Mouse (Mus musculus) MEL (cell line): ENCODE results near the gene Akr1a1. TPM values are rescaled to one million over a fixed set of nuclear protein-coding genes. Genes with fewer than 3 reads are reported as not detected.

Source experiments
- DNase-seq: peaks from one replicate; pipeline ENCODE4 v3.0.0; 2011; ENCODE audit warnings: low read depth, low spot score
- H3K27ac ChIP-seq: 2 replicates; pipeline ENCODE4 v1.5.1; 2012; ENCODE audit warnings: low read depth, mild to moderate bottlenecking, control low read depth, low read length, moderate library complexity; ENCODE audit not compliant: control insufficient read depth
- H3K27me3 ChIP-seq, 2 experiments: fragments of 150-350 bp in 1 of 2; sonication (generic) in 1 of 2; 2 replicates each; pipeline ENCODE4 v1.6.1; 2012; ENCODE audit warnings: low read length in 2 of 2, mild to moderate bottlenecking in 2 of 2, improper control_type of control experiment in 1 of 2, moderate library complexity in 1 of 2; ENCODE audit not compliant: insufficient read depth in 2 of 2, control insufficient read depth in 1 of 2
- H3K36me3 ChIP-seq, 2 experiments: 2 replicates each; pipeline ENCODE4 v1.6.1; 2012 to 2014; ENCODE audit warnings: low read length in 2 of 2, improper control_type of control experiment in 1 of 2, inconsistent platforms in 1 of 2, mild to moderate bottlenecking in 1 of 2; ENCODE audit not compliant: insufficient read depth in 2 of 2, control insufficient read depth in 1 of 2
- H3K4me1 ChIP-seq, 2 experiments: fragments of 150-350 bp in 1 of 2; sonication (generic) in 1 of 2; 2 replicates each; pipeline ENCODE4 v1.6.1; 2012; ENCODE audit warnings: low read length in 2 of 2, improper control_type of control experiment in 1 of 2, mild to moderate bottlenecking in 1 of 2; ENCODE audit not compliant: insufficient read depth in 2 of 2, control insufficient read depth in 1 of 2
- H3K4me3 ChIP-seq, 2 experiments: fragments of 150-350 bp in 1 of 2; sonication (generic) in 1 of 2; 2 replicates each; pipeline ENCODE4 v1.5.1; 2012; ENCODE audit warnings: low read depth in 2 of 2, low read length in 2 of 2, mild to moderate bottlenecking in 2 of 2, moderate library complexity in 2 of 2, control low read depth in 1 of 2, improper control_type of control experiment in 1 of 2; ENCODE audit not compliant: control insufficient read depth in 1 of 2, insufficient read depth in 1 of 2
- H3K79me2 ChIP-seq: 2 replicates; pipeline ENCODE4 v1.6.1; 2012; ENCODE audit warnings: mild to moderate bottlenecking, low read length, moderate library complexity; ENCODE audit not compliant: control insufficient read depth, poor library complexity, insufficient read depth
- H3K9ac ChIP-seq: 2 replicates; pipeline ENCODE4 v1.6.1; 2012; ENCODE audit warnings: low read depth, mild to moderate bottlenecking, control low read depth, low read length, moderate library complexity; ENCODE audit not compliant: control insufficient read depth, poor library complexity, severe bottlenecking
- H3K9me3 ChIP-seq: fragments of 150-350 bp; sonication (generic); replicated peaks from 2 replicates; pipeline ENCODE4 v1.6.1; 2012; ENCODE audit warnings: mild to moderate bottlenecking, low read length, improper control_type of control experiment, moderate library complexity; ENCODE audit not compliant: insufficient read depth
- BHLHE40 ChIP-seq: IDR thresholded peaks from 2 replicates; pipeline ENCODE4 v1.6.1; 2012; ENCODE audit warnings: low read depth, mild to moderate bottlenecking, inconsistent platforms, low read length, improper control_type of control experiment, borderline replicate concordance
- CHD1 ChIP-seq: IDR thresholded peaks from 2 replicates; pipeline ENCODE4 v1.6.1; 2012; ENCODE audit warnings: low read depth, mild to moderate bottlenecking, inconsistent platforms, low read length, improper control_type of control experiment
- CTCF ChIP-seq, 3 experiments: IDR thresholded peaks in 2 of 3; conservative IDR thresholded peaks in 1 of 3; 2 replicates each; pipeline ENCODE4 v1.5.1; 2011 to 2012; ENCODE audit warnings: low read length in 3 of 3, low read depth in 2 of 3, mild to moderate bottlenecking in 2 of 3, improper control_type of control experiment in 1 of 3, inconsistent platforms in 1 of 3, mixed read lengths in 1 of 3, moderate library complexity in 1 of 3; ENCODE audit not compliant: control insufficient read depth in 1 of 3, insufficient read depth in 1 of 3, poor library complexity in 1 of 3, severe bottlenecking in 1 of 3
- E2F4 ChIP-seq: IDR thresholded peaks from 2 replicates; pipeline ENCODE4 v1.6.1; 2011; ENCODE audit warnings: low read depth, low read length, improper control_type of control experiment, borderline replicate concordance
- ELF1 ChIP-seq: IDR thresholded peaks from 2 replicates; pipeline ENCODE4 v1.6.1; 2014; ENCODE audit warnings: low read depth, mild to moderate bottlenecking, inconsistent platforms, low read length, improper control_type of control experiment, moderate library complexity
- GATA1 ChIP-seq: IDR thresholded peaks from 2 replicates; pipeline ENCODE4 v1.6.1; 2011; ENCODE audit warnings: low read depth, low read length, improper control_type of control experiment
- HCFC1 ChIP-seq: IDR thresholded peaks from 2 replicates; pipeline ENCODE4 v1.6.1; 2012; ENCODE audit warnings: low read depth, mild to moderate bottlenecking, inconsistent platforms, low read length, improper control_type of control experiment, moderate library complexity
- JUND ChIP-seq: IDR thresholded peaks from 2 replicates; pipeline ENCODE4 v1.6.1; 2011; ENCODE audit warnings: low read depth, mild to moderate bottlenecking, improper control_type of control experiment, low read length
- KAT2A ChIP-seq: conservative IDR thresholded peaks from 2 replicates; pipeline ENCODE4 v1.6.1; 2012; ENCODE audit warnings: low read depth, low read length, improper control_type of control experiment, inconsistent platforms
- MAFK ChIP-seq: IDR thresholded peaks from 2 replicates; pipeline ENCODE4 v1.6.1; 2011; ENCODE audit warnings: low read depth, mild to moderate bottlenecking, low read length, improper control_type of control experiment, borderline replicate concordance
- MAX ChIP-seq: IDR thresholded peaks from 2 replicates; pipeline ENCODE4 v1.6.1; 2011; ENCODE audit warnings: low read length, improper control_type of control experiment
- MAZ ChIP-seq: IDR thresholded peaks from 2 replicates; pipeline ENCODE4 v1.6.1; 2012; ENCODE audit warnings: low read depth, mild to moderate bottlenecking, inconsistent platforms, low read length, improper control_type of control experiment
- MXI1 ChIP-seq: IDR thresholded peaks from 2 replicates; pipeline ENCODE4 v1.6.1; 2011; ENCODE audit warnings: mild to moderate bottlenecking, low read depth, low read length, improper control_type of control experiment
- MYC ChIP-seq: IDR thresholded peaks from 2 replicates; pipeline ENCODE4 v1.6.1; 2011; ENCODE audit warnings: low read depth, mild to moderate bottlenecking, low read length, improper control_type of control experiment, moderate library complexity
- NELFE ChIP-seq: IDR thresholded peaks from 2 replicates; pipeline ENCODE4 v1.6.1; 2011; ENCODE audit warnings: low read depth, low read length, improper control_type of control experiment
- NRF1 ChIP-seq: IDR thresholded peaks from 2 replicates; pipeline ENCODE4 v1.6.1; 2014; ENCODE audit warnings: low read depth, mild to moderate bottlenecking, inconsistent platforms, low read length, improper control_type of control experiment, moderate library complexity; ENCODE audit not compliant: poor library complexity, insufficient read depth, severe bottlenecking
- POLR2A ChIP-seq, 2 experiments: IDR thresholded peaks; 2 replicates each; pipeline ENCODE4 v1.6.1; 2011 to 2012; ENCODE audit warnings: low read length in 2 of 2, mild to moderate bottlenecking in 2 of 2, control low read depth in 1 of 2, improper control_type of control experiment in 1 of 2, low read depth in 1 of 2, moderate library complexity in 1 of 2; ENCODE audit not compliant: control insufficient read depth in 1 of 2, insufficient read depth in 1 of 2, poor library complexity in 1 of 2
- POLR2AphosphoS2 ChIP-seq: IDR thresholded peaks from 2 replicates; pipeline ENCODE4 v1.6.1; 2011; ENCODE audit warnings: low read length, improper control_type of control experiment
- SIN3A ChIP-seq: IDR thresholded peaks from 2 replicates; pipeline ENCODE4 v1.6.1; 2012; ENCODE audit warnings: low read length, improper control_type of control experiment, inconsistent platforms
- SMC3 ChIP-seq: IDR thresholded peaks from 2 replicates; pipeline ENCODE4 v1.6.1; 2011; ENCODE audit warnings: low read depth, low read length, improper control_type of control experiment
- TAL1 ChIP-seq: IDR thresholded peaks from 2 replicates; pipeline ENCODE4 v1.6.1; 2012; ENCODE audit warnings: mild to moderate bottlenecking, inconsistent platforms, low read length, moderate library complexity, mixed read lengths
- TBP ChIP-seq: IDR thresholded peaks from 2 replicates; pipeline ENCODE4 v1.8.0; 2011; ENCODE audit warnings: low read depth, low read length, improper control_type of control experiment
- TCF12 ChIP-seq: IDR thresholded peaks from 2 replicates; pipeline ENCODE4 v1.6.1; 2014; ENCODE audit warnings: low read depth, mild to moderate bottlenecking, inconsistent platforms, low read length, improper control_type of control experiment, moderate library complexity
- ZC3H11A ChIP-seq: IDR thresholded peaks from 2 replicates; pipeline ENCODE4 v1.6.1; 2012; ENCODE audit warnings: low read depth, mild to moderate bottlenecking, inconsistent platforms, low read length, improper control_type of control experiment
- ZMIZ1 ChIP-seq: IDR thresholded peaks from 2 replicates; pipeline ENCODE4 v1.6.1; 2012; ENCODE audit warnings: low read depth, mild to moderate bottlenecking, inconsistent platforms, low read length, improper control_type of control experiment, moderate library complexity
- ZNF384 ChIP-seq: IDR thresholded peaks from 2 replicates; pipeline ENCODE4 v1.6.1; 2012; ENCODE audit warnings: low read depth, mild to moderate bottlenecking, inconsistent platforms, low read length, improper control_type of control experiment
- polyA plus RNA-seq, 2 experiments: library from polyadenylated mRNA; stranded (reverse) in 1 of 2; unstranded in 1 of 2; fragments of >175 nt in 1 of 2; fragments of >200 nt in 1 of 2; gene quantifications; 2 replicates each; pipeline versions ENCODE4 v1.2.1 to v1.2.4; 2012; ENCODE audit warnings: low replicate concordance in 2 of 2, low read depth in 1 of 2; ENCODE audit not compliant: insufficient read length in 2 of 2, insufficient read depth in 1 of 2, missing spikeins in 1 of 2
- total RNA-seq: library from RNA; depleted of rRNA; stranded (reverse); fragments of 300-350 nt; gene quantifications from 2 replicates; pipeline ENCODE4 v1.2.3, GENCODE M21; 2012

Gene Akr1a1
- total and polyA plus RNA-seq, 3 experiments = 258 to 358 TPM; not detected in 1

DNA sequence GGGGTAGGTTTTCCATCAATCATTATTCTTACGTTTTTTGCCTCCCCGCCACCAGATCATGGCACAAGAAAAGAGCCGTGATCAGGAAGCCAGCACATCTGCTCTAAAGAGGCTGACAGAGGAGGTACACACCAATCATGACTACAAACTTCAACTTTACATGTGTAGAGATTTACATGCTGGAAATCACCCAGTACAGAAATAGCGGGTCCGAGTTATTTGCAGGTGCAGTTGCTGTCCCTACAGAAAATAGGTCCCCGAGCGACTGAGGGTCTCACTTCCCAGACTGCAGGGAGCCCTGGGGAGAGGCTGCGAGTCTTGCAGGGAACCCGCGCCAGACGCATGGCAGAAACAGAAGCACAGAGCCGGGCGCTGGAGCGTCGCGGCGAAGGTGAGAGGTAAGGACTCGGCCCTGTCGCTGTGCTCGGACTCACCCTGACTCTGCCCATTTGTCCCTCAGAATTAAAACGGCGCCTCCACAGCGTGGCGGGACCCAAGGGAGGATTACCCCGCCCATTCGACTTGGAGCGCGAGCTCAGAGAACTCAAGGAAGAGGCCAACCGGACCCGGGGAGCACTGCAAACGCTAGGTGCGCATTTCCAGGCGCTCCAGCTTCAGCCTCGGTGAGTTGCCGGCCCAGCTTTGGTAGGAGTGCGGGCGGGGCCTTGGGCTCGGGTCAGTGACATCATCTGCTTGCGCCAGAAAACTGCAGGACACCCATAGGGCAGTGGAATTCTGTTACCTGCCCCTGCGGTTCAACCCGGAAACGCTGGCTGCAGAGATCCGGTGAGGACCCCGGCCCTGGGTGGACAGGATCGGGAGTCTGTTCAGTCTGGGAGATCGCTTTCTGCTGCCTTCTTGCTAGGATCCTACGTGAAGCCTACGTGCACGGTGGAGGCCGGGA, 54.2 kb downstream of the Akr1a1 start:
- H3K4me1 ChIP-seq = peaks cover 5 to 9% of the 10 kb centered on the region in 2 experiments; a peak in 2 of 4 replicates
- peaks cover 6% of the 10 kb centered on the region; the same call in 1 of the 2 replicates for H3K79me2 ChIP-seq
- peak overlapping the region; percentile 88 to 98 for H3K4me3 ChIP-seq
- H3K9ac ChIP-seq = peak overlapping the region; percentile 78
- peak; percentile 95 for DNase-seq
- peak; percentile 84 for TF ChIP-seq NELFE
- TF ChIP-seq E2F4 = no peak
- TF ChIP-seq BHLHE40 = no peak
- peak; percentile 60; the same call in 1 of the 2 replicates for TF ChIP-seq TCF12
- TF ChIP-seq TBP = peak; percentile 58
- no peak for TF ChIP-seq ZC3H11A
- TF ChIP-seq ZMIZ1 = peak; percentile 70; the same call in 1 of the 2 replicates
- TF ChIP-seq MXI1 = peak; percentile 81
- peak; percentile 45; the same call in 1 of the 2 replicates for TF ChIP-seq NRF1
- TF ChIP-seq HCFC1 = peak; percentile 91
- no peak for TF ChIP-seq JUND
- TF ChIP-seq MAZ = peak; percentile 94; the same call in 1 of the 2 replicates
- peak; percentile 59 to 92; a peak in 3 of 4 replicates for TF ChIP-seq POLR2A (IDR thresholded peaks at IDR 0.05; ENCODE audit: control insufficient read depth in 1 of 2, insufficient read depth in 1 of 2, low read depth in 1 of 2, low read length in 2 of 2, poor library complexity in 1 of 2)
- TF ChIP-seq KAT2A = no peak; the same call in 1 of the 2 replicates
- TF ChIP-seq ZNF384 = no peak
- TF ChIP-seq ELF1 = peak; percentile 93
- 0 out of 2 replicates have a peak, but pooled peaks have one; percentile 68 for TF ChIP-seq MYC
- TF ChIP-seq SMC3 = 0 out of 2 replicates have a peak, but pooled peaks have one; percentile 23
- peak; percentile 66; the same call in 1 of the 2 replicates for TF ChIP-seq POLR2AphosphoS2
- peak; percentile 95 for TF ChIP-seq SIN3A
- TF ChIP-seq CTCF (IDR thresholded peaks at IDR 0.05 in 2 of 3, conservative IDR thresholded peaks at IDR 0.05 in 1 of 3; ENCODE audit: control insufficient read depth in 1 of 3, insufficient read depth in 1 of 3, low read depth in 2 of 3, low read length in 3 of 3, poor library complexity in 1 of 3, severe bottlenecking in 1 of 3) = peak in 1 of 3 experiments; percentile 3; a peak in 1 of 6 replicates
- no peak for TF ChIP-seq MAFK
- TF ChIP-seq TAL1 = no peak
- TF ChIP-seq CHD1 = no peak
- TF ChIP-seq GATA1 = no peak
- TF ChIP-seq MAX = peak; percentile 42
- H3K27ac ChIP-seq = peak overlapping the region; percentile 74
- no peaks in the 10 kb centered on the region for H3K9me3 ChIP-seq
- H3K36me3 ChIP-seq = peaks cover 5% of the 10 kb centered on the region in 2 experiments
- no peaks in the 10 kb centered on the region for H3K27me3 ChIP-seq
